Mouse (Mus musculus): Measurements from ENCODE around the gene Kctd13.
"Not testable (repeated sequence)": the region's sequence is repeated elsewhere in the genome, so short reads cannot be mapped to it uniquely, and the experiment has no call there.

Kctd13 gene

DNA sequence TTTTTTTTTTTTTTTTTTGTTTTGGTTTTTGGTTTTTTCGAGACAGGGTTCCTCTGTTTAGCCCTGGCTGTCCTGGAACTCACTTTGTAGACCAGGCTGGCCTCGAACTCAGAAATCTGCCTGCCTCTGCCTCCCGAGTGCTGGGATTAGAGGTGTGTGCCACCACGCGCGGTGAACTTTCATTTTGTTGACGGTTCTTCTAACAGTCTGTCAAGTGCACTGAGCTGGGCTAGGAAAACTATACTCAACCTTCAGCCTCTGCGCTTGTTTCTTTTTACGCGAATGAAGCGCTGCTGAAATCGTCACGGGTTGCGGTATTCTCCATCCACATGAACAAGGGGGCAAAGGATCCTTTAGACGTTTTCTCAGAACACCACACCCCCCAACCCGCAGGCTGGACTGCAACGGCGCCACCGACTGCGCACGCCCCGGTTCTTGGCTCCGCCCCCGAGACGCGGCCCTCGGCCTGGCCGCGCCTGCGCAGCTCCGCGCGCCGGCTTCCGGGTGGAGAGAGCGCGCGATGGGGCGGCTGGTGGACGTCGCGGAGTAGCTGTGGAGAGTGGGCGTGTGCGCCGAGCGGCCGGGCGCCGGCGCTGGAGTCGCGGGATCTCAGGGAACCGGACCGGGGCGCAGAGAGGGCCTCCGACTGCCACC is at the start of gene Kctd13:
Gene Kctd13, plus strand, starts transcription at position 496 of the 654 bp plus-strand sequence.
- peak; percentile 93 to 94 for DNase-seq (ENCODE audit: low spot score in 2 of 2)

DNA sequence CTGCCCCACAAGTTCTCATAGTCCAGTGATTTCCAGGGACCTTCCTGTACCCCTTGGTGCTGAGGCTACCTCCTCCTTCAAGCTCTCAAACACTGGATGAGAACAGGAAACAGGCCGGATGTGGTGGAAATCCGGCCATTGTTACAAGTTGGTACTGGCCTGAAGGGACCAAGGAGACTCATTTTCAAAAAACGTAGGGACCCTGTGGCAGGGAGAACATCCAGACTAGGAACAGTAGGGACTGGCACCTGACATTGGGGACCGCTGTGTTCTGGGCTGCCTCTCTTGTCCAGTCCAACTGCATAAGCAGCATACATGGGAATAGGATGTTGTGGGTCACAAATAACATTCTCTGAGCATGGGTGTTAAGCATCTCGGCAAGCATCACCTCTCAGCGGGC is 47.6 kb upstream of the Kctd13 start:
- no peak for DNase-seq (ENCODE audit: low spot score in 2 of 2)

DNA sequence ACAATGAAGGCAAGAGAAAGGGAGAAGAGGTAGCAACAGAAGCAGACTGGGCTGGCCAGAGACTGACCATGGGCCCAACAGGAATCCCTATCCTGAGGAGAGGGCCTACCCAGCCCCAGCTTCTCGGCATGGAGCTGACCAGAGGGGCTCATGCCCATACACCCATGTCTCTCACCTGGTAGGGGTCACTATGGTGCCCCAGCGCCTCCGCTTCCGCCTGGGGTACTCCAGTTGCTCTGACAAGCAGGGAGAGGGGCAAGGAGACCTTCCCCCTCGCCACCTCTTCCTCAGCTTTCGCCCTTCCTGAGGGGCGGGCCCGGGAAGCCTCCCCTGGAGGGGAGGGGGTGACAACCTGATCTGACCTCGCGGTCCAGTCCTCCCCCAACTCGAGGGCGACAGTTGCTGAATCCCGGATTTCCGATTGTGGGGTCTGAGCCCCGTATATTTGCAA is 44.9 kb upstream of the Kctd13 start:
- peak; percentile 38 to 46 for DNase-seq (ENCODE audit: low spot score in 2 of 2)

DNA sequence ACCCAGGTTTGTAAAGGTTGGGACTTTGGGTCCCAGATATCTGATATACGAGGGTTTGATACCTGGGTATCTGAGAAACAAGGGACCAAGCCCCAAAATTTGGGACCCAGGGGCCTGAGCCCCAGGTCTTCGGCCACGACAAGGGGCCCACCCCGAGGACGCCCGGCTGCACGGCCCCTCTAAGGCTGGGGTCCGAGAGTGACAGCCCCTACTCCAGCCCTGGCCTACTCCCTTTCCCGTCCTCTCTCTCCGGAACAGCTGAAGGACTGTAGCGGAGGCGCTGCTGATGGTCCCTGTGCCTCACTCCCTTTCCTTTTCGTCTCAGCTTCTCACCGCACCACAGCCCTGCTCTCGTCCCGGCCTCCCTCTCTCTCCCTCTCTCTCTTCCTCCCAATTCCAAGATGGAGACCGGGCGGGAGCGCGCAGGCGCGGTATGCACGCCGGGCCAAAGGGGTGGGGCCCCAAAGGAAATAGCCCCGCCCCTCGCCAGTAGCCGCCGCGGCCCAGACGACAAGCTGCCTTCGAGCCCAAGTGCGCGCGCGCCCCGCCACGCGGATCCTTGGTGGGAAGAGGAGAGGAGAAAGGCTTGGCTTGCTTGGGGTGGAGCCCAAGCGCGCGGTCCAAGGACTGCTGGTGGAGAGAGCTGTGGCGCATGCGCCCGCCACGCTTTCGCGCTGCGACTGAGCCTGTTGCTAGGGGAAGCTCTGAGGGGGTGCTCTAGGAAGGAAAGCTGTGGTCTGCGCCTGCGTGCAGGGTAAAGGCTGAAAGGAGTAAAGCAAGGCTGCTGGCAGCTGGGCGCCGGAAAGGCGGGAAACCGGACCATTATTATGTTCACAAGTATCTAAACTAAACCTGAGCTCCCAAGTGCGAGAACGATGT is 44.2 kb upstream of the Kctd13 start, which contains the start of gene Taok2:
Gene Taok2, minus strand, starts transcription at position 418 of the 879 bp plus-strand sequence.
- DNase-seq (ENCODE audit: low spot score in 2 of 2): peak; percentile 99

DNA sequence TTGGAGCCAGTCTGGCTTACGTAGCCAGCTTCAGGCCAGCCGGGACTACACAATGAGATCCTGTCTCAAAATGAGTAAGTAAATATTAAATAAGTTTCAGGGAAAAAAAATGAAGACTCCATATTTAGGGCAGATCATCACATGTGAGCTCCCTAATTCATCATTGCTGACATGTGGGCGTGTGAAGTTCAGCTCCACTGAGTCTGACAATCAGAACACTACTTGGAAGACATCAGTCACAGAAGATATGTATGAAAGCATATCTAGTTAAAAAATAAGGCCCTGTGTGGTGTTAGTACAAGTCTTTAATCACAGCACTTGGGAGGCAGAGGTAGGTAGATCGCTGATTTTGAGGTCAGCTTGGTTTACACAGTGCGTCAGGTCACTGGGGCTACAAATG is 41.4 kb upstream of the Kctd13 start:
- no peak for DNase-seq (ENCODE audit: low spot score in 2 of 2)

DNA sequence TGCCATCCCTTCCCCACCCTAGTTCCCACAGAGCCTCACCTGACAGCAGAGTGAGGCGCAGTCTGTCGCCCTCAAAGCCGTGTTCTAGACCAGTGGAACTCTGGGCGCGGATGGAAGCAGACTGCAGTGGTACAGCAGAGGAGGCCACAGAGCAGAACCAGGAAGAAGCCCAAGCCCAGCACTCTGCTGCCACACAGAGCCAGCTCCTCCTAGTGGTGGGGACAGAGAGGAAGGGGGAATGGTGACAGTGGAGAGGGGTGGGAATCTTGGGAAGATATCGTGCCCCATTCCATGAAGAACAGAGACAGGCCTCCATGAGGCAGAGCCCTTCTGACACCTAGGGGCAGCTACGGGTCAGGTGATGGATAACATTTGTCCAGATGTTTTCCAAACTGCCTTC is 39.8 kb upstream of the Kctd13 start:
- no peak for DNase-seq (ENCODE audit: low spot score in 2 of 2)

DNA sequence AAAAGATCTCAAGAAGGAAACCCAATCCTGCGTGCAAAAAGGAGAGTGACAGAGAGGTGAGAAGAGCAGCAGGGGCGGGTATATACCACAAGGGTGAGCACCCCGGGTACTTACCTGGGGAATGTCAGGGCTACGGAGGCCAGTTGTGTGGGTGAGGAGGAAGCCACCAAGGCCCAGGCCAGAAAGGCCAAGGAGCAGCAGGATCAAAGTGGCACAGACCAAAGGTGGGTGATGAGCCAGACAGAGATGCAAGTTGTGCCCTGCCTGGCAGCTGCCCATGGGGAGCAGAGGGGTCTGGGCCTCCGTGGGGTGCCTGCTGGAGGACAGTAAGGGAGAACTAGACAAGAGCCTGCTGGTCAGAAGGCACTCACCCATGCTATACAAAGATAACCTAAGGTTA is 31.8 kb upstream of the Kctd13 start:
- DNase-seq (ENCODE audit: low spot score in 2 of 2): peak in 1 of 2 experiments; percentile 34

DNA sequence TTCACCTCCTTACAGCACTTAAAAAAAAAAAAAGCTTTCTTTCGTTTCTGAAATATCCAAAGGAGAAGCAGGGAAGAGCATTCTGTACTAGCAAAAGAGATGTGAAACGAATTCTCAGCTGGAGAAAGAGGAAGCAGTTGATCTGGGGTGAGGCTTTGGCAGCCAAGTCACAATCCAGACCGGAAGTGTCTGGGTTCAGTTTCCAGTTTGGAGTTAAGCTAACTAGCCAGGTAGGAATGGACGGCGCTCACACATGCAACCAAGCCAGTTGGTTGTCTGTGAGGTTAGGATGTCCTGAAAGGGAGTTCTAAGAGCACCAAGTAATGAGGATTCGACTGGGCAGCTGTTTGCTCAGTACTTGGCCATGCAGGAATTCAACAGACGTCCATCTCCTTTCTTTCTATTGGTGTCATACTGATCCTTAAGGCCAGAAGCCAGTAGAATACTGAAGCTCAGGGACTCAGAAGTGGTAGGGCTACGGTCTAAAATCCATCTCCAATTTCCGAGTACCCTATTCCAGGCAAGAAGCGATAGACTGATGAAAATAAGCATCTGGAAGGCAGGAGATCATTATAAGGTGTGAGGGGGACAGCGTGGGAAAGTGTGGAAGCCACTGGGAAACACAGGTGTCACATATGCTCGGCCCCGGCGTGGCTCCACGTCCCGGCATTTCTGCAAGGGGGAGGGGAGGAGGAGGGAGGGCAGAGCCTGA is 31.1 kb upstream of the Kctd13 start:
- DNase-seq (ENCODE audit: low spot score in 2 of 2): peak; percentile 36 to 52

DNA sequence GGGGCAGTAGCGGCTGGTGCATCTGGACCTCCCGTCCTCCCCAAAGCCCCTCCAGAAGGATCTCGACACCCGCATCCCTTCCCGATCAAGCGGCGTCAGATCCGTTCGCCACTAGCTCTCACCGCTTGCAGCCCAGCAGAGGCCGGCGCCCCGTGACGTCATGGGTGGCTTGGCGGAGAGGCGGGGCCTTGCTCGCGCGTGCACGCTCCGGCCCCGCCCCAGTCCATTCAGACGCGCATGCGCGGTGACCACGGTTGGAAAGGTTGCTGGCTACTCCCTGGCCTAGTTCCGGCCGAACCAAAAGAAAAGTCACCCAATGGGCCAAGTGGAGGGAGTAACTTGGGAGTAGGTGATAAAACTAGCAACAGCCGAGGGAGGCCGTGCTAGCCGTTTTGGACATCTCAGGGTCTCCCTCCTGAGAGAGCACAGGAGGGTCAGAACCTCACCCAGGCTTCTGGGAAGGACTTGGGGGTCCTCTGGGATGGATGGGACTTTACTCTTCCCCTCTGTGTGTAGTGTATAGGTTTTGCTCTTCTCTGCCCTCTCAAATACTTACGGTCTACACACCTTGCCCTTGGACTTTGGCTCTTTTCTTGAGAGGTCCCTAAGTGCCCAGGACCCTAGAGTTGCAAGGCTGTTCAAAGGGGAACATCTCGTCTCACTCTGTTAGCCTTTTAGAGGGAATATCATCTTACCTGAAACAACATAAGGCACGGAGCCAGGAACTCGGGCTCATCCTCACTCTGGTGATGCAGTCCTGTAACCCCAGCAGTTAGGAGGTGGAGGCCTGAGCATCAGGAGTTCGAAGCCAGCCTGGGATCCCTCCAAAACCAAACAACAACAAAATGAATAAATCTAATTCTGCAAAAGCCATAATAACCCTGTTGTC is 30.3 kb upstream of the Kctd13 start:
- peak; percentile 95 to 98 for DNase-seq (ENCODE audit: low spot score in 2 of 2)

DNA sequence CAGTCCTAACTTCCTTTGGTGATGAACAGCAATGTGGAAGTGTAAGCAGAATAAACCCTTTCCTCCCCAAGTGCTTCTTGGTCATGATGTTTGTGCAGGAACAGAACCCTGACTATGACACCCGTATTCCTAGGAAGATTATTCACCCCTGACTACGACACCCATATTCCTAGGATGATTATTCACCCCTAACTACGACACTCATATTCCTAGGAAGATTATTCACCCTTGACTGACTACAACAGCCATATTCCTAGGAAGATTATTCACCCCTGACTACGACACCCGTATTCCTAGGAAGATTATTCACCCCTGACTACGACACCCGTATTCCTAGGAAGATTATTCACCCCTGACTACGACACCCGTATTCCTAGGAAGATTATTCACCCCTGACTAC is 28.9 kb upstream of the Kctd13 start:
- not testable (repeated sequence) for DNase-seq (ENCODE audit: low spot score in 2 of 2)

DNA sequence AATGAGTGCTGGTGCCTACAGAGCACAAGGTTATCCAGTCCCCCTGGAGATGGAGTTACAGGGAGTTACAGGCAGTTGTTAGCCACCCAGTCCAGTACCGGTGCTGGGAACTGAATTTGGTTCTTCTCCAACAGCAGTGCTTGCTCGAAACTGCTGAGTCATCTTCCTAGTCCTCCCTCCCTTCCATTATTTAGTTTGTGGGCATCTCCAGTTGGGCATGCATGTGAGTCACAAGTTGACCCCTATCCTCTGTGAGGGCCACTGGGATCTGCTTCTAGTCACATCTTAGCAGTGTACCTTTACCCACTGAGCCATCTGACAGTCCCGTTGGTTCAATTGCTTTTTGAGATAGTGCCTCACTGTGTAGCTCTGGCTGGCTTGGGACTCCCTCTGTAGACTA is 23.1 kb upstream of the Kctd13 start:
- no peak for DNase-seq (ENCODE audit: low spot score in 2 of 2)

DNA sequence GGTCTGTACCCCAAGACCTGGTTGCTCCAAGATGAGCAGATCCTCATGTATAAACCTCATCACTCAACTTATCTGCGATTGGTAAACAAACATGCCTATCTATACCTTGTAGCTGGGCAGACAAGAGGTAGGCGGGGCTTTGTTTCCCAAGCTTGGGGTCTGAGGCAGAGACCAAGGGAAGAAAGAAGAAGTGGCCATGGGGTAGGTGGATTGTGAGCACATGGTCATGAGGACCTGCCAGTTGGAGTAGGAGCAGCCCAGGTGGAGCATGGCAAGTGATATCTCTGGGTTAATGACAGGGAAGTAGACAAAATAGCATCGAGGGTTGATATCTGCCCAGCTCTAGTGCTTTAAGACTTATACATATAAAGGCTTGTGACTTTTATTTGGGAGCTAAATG is 13.8 kb upstream of the Kctd13 start:
- DNase-seq (ENCODE audit: low spot score in 2 of 2): no peak

DNA sequence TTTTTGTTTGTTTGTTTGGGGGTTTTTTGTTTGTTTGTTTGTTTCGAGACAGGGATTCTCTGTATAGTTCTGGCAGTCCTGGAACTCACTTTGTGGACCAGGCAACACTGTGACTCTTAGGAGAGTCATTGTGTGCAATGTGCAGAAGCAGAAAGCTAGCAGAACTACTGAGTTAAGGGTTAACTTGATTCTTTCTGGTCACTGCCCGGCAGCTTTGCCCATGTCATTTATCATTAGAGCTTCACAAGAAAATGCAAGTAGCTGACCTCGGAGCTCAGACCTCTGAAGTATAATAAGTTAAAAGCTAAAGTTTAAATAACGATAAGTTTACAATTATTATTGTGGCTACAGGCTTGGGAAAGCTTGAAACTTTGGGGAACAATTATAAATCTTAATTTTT is 10.3 kb upstream of the Kctd13 start:
- DNase-seq (ENCODE audit: low spot score in 2 of 2): not testable (repeated sequence)

DNA sequence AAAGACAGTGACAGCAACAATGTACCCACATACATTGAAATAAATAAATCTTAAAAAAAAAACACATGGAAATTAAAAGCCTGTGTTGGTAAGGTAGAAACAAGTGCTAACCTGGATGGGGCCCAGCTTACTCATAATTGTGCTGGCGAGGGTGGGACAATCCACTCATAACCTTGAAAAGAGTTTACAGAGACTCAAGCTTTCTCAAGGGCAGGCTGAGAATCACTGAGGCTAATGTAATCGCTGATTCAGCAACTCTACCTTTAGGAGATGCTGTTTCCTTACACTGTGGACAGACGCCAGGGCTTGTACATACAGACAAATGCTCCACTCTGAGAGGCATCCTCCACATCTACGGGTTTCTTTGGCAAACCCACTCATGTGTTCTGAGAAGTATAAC is 8.7 kb upstream of the Kctd13 start:
- DNase-seq (ENCODE audit: low spot score in 2 of 2): no peak

DNA sequence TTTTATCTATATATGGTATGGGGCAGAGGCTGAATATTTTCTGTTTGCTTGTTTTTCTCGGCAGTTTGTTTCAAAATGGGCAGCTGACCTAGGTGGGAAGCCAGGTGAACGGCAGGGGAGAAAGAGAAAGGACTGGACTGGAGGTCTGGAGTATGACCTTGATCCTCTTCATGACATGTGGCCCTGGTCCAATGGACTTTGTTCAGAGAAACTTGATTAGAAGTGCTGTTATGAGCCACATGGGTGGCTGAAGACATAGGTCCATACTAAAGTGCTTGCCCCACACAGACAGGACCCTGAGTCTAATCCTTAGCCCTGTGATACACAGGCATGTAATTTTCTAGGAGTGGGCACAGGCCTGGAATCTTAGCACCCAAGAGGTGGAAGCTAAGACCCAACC is 7.1 kb upstream of the Kctd13 start:
- no peak for DNase-seq (ENCODE audit: low spot score in 2 of 2)

DNA sequence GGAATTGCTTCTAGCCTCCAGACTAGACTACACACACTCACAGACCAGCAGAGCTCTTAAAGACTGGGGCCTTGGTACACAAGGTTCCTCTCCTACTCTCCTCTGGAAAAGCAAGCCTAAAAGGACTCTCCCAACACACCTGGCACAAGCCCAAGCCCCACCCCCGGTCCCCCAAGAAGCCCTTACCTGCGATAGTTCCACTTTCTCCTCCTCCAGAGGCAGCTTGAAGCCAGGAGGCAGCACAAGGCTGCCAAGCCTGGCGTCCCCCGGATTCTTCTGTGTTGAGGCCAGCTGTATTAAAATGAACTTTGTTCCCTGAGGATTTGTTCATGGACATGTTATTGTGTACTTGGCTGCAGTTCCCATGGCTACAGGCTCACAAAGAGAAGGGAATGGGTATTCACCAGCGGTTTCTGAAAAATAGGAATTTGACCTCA is 6.0 kb upstream of the Kctd13 start, which contains the start of gene Tmem219:
Gene Tmem219, minus strand, starts transcription at position 294 of the 437 bp plus-strand sequence.
- peak in 1 of 2 experiments; percentile 38 for DNase-seq (ENCODE audit: low spot score in 2 of 2)

DNA sequence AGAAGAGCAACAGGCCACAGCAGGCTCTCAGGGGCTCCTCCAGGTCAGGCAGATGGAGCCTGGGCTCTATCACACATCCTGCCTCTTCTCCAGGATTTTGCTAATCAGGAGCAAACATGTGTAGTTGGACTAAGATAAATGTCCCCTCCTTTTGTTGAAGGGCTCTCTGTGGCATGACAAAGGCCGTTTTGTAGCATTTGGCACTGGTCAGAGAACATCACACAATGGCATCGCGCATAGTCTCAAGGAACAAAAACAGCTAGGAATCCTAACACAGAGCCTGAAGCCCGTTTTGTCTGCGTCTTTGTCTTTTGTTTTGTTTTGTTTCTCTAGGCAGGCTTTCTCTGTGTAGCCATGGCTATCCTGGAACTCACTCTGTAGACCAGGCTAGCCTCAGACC is 4.7 kb upstream of the Kctd13 start:
- DNase-seq (ENCODE audit: low spot score in 2 of 2): no peak

DNA sequence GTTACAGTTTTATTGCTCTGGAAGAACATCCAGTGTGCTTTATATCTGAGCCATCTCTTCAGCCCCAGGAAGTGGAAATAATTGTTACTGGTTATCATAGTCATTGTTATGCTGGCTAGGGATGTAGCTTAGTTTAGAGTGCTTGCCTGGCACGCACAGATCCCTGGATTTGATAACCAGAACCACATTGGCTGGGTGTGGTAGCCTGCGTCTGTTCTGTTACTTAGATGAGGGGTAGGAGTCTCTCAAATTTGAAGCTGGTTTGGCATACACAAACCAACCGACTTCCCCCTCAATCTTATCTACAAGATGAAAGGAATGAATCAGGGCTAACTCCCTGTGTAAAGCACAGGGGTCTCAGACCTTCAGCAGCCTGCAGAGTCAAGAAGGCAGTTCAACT is 2.4 kb upstream of the Kctd13 start:
- DNase-seq (ENCODE audit: low spot score in 2 of 2): no peak

DNA sequence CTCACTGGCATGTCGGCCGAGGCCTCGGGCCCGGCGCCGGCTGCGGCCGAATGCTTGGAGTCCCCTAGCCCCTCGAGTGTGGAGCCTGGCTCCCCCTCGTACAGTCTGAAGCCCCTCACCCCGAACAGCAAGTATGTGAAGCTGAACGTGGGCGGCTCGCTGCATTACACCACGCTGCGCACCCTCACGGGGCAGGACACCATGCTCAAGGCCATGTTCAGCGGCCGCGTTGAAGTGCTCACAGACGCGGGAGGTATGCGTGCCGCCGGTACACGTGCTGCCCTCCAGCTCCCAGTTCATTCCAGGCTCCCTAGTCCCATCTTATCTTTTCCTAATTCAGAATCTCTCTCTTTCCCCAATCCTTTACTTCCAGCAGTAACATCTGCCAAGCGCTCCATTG is 367 bp downstream of the Kctd13 start:
- DNase-seq (ENCODE audit: low spot score in 2 of 2): peak in 1 of 2 experiments; percentile 56

DNA sequence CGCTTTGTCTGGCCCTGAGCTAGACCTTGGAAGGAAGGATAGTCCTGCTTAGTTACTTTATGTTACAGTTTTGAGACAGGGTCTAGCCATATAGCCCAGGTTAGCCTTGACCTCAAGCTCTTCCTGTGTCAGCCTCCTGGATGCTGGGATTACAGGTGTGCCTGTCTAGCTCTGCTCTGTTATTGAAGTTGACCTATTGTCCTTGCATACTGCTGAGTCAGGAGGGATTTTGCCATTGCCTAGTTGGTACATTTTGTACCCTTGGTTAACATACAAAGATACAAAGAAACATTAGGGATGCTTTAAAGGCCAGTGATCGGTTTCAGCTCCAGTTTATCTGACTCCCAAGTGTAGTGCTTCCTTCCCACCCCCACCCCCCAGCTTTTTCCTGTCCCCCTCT is 4.0 kb downstream of the Kctd13 start:
- no peak for DNase-seq (ENCODE audit: low spot score in 2 of 2)

DNA sequence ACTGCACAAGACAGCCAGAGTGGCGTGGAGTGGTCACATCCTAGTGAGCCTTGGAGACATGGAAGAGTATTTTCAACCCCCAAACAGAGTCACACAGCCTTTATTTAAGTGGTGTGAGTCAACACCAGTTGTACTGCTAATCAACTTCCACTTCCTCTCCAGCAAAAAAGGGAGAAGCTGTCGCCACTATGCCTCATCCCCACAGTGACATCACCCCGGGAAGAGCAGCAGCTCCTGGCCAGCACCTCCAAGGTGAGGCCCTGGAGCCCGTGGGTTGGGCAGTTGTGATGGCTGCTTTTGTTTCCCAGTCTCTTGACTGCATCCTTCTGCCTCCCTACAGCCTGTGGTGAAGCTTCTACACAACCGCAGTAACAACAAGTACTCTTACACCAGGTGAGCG is 12.5 kb downstream of the Kctd13 start:
- DNase-seq (ENCODE audit: low spot score in 2 of 2): no peak

All from right cerebral cortex, postnatal 10 days (tissue).